Mouse (Mus musculus) kidney, postnatal 10 days (tissue): Measurements from ENCODE around the gene Prss53.
"Not testable (repeated sequence)": the region's sequence is repeated elsewhere in the genome, so short reads cannot be mapped to it uniquely, and the experiment has no call there.

Experiments
- DNase-seq: peaks from one replicate; pipeline ENCODE4 v3.0.0; 2021; ENCODE audit warnings: mixed read lengths

Gene Prss53

DNA sequence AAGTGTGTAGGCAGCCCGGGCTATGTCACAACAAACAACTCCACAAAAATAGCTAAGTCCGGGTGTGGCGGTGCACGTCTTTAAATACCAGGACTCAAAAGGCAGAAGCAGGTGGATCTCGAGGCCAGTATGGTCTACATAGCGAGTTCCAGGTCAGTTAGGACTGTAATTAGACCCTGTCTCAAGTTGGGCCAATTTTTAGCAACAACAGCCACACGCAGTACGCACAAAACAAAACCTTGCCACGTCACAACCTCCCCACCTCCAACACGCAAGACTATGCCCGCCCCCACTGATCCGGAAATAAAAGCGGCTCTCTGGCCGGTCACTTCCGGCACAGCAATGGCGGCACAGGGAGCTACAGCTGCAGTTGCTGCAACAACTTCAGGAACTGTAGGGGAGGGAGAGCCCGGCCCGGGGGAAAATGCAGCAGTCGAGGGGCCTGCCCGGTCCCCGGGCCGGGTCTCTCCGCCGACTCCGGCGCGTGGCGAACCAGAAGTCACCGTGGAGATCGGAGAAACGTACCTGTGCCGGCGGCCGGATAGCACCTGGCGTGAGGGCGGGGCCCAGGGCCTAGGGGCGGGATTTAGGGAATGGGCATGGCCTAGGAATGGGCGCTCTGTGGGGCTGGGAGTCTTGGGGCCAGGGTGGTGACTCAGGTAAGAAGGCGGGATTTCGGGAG lies 21.6 kb upstream of the Prss53 start, which contains the start of gene Kat8:
Kat8 (plus strand) TSS at position 327 of the 682 bp plus-strand sequence.
- peak; percentile 95 for DNase-seq

DNA sequence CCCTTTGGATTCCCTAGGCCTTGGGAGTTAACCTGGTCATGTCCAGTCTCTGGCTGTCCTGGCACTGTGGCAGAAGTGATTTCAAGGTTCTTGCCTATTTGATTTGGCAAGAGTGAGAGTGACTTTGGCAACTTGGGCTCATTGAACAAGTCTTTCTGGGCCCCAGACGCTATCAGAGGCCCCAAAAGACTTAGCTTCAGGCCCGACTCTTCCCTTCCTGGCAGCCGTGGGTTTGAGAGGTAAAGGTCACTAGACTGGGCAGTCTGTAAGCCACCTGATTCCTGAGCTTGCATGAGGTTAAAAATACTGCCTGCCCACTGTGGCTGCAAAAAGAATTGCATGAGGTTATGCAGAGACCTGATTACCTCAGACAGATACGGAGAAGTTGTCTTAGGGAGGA lies 17.9 kb upstream of the Prss53 start:
- DNase-seq = no peak

DNA sequence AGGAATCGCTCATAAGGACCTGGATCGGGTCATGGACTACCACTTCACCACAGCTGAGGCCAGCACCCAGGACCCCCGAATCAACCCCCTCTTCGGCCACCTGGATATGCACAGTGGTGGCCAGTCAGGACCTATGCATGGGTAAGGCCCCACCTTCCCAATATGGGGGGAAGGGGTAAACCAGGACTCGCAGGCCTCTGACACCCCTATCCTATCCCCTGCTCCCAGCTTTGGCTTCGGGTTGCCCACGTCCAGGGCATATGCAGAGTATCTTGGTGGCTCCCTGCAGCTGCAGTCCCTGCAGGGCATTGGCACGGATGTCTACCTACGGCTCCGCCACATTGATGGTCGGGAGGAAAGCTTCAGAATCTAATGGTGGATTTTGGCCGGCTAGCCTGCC lies 17.2 kb upstream of the Prss53 start:
- DNase-seq = no peak

DNA sequence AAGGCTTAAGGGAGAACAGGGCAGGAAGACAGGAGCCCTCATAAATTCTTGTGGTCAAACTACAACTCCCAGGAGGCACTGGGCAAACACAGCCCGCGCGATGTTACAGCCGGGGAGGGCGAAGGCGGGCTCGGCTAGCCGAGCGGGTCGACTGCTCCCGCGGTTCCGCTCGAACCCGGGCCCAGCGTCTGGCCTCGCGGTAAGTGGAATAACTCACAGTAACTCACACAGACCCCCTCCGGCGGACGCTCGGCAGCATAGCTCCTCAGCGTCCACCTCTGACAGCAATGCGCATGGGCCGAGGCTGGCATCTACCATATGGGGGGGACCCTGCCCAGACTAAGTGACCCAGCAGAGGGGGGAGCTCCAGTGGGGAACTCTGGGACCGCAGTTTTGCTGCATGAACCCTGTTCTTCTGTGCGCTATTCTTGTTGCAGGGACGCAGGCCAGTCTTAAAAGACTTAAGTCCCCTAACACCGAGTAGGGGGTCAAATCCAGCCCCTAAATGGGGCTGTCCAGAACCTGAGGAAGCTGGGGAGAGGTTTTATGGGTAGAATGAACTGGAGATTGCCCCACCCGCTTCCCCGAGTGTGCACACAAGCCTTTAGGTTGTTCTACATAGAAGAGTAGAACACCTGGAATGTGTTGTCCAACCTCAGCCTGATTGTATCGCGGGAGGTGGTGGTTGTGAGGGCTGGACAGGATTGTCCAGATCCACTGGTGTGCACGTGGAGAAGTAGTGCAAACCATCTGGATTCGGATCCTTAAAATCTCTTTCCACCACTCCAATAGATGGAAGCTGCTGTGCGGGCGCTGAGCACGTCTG lies 13.4 kb upstream of the Prss53 start, which contains the start of gene Bckdk:
Bckdk (plus strand) TSS at position 112 of the 826 bp plus-strand sequence.
- peak; percentile 88 for DNase-seq

DNA sequence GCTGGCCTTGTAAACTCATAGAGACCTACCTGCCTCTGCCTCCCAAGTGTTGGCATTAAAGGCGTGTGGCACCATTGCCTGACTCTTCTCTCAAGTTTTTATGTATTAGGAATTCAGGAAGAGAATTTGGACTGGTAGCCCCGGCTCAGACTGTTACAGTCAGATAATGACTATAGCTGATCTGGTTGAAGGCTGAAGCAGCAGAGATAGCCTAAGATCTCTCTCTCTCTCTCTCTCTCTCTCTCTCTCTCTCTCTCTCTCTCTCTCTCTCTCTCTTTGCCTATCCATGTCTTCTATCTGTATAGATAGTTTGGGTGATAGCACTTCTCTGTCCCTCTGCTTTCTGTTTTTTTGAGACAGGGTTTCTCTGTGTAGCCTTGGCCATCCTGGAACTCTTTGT lies 11.0 kb upstream of the Prss53 start:
- no peak for DNase-seq

DNA sequence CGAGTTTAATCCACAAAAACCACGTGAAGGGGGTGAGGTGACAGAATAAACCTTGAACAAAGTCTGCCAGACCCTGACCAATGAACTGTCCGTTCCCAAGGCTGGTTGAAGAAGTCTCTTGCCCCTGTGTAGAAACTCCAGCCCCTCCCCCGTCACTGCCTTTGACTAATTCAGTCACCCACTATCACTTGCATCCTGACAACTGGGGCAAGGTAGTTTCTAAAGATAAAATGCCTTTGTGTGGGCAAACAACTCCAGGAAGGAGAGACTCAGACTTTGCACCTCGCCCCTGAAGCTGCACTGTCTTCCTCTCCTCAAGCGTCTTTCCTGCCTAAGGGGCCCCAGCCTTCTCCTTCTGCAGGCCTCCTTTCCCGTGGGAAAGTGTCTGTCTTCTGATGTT lies 9.2 kb upstream of the Prss53 start:
- DNase-seq = no peak

DNA sequence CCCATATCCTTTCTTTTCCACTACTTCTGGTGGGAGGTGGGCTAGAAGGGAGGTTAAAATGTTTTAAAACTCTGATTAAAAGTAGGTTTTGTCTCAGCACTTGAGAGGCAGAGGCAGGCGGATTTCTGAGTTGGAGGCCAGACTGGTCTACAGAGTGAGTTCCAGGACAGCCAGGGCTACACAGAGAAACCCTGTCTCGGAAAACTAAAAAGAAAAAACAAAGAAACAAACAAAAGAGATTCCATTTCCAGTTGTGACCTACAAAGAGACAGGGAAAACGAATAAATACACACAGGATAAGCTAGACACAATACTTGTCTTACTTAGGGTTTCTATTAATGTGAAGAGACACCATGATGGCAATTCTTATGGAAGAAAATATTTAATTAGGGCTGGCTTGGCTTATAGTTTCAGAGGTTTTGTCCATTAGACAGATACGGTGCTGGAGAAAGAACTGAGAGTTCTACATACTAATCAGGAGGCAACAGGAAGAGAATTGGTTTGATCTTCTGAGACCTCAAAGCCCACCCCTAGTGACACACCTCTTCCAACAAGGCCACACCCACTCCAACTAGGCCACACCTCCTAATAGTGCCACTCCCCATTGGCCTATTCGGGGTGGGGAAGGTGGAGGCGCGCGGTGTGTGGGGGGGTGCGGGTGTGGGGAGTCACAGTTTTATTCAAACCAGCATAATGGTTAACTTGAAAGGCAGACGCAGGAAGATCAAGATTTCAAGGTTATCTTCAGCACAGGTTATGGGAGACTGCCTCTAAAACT lies 7.6 kb upstream of the Prss53 start:
- peak; percentile 52 for DNase-seq

DNA sequence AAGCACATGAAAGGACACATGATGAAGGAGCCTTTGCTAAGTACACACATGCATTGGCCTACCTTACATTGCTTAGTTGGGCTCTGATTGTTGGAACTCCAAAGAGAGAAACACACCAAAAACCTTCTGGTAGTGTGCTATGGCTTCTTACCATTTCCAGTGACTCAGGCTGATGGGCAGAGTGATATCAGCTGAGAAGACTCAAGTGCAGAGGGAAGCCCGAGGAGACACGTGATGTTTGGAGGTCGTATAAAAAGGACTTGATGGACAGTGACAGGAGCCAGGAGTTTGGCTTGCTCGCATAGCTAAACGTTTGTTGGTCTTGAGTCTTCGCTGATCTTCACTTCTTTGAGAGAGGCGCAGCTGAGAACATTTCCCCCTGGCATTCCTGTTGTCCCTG lies 6.8 kb upstream of the Prss53 start:
- DNase-seq = no peak

DNA sequence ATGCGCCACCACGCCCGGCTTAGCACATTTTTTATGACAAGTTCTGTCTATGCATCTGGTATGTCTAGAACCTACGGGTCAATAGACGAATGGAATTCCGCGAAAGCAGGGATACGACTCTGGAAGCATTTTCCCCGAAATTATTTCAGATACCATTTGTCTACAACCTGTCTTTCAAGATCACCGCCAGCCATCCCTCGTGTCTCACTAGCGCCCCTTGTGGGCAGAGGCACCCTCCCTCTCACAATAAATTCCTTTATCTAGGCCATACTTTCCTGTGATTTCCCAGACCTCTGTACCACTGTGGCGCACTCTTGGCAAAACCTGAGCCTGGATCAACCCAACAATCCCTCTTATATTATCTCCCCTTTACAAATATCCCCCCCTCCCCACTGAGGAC lies 5.6 kb upstream of the Prss53 start:
- DNase-seq = peak; percentile 77

DNA sequence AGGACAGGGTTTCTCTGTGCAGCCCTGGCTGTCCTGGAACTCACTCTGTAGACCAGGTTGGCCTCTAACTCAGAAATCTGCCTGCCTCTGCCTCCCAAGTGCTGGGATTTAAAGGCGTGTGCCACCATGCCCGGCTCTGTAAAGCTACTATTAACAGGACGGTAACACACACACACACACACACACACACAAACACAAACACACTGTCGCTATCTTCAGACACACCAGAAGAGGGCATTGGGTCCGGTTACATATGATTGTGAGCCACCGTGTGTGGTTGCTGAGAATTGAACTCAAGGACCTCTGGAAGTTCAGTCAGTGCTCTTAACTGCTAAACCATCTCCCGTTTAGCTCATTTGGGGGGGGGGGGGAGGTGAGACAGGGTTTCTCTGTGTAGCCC lies 5.1 kb upstream of the Prss53 start:
- not testable (repeated sequence) for DNase-seq

DNA sequence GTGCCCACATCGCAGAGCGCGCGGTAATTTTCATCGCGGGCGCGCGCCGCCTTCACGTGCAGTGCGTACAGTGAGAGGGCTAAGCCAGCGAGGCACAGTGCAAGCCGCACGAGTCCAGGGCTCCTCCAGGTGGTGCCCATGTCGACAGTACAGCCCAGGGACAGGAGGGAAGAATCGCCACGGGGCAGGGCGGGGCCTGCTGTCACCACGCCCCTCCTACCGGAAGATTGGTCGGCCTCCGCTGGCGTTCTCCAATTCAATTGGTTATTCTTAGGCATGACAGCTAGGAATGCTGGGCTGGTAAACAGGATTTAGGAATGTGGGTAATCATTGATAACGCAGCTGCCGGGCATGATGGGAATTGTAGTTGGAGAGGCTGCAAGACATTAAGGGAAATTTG lies 4.7 kb upstream of the Prss53 start, which contains the start of the genes Gm21974 and Vkorc1:
Gm21974 (minus strand) TSS at position 13 of the 400 bp plus-strand sequence.
Vkorc1 (minus strand) TSS at position 176 of the 400 bp plus-strand sequence.
- peak; percentile 98 for DNase-seq

DNA sequence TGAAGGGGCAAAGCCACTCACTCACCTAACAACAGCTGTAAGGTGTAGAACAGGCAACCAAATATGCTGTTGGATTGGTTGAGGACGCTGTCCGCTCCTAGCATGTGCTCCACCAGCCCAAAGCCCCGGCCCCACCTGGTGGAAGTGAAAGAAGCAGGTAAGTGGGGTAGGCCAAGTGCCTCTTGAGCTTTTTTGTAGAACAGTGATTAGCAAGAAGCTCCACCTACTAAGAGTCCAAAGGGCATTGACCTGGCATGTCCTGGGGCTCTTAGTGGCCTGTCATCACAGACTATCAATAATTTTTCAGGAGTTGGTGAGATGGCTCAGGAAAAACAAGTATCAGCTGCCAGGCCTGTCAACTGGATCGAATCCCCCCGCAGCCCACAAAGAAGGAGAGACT lies 3.7 kb upstream of the Prss53 start:
- no peak for DNase-seq

DNA sequence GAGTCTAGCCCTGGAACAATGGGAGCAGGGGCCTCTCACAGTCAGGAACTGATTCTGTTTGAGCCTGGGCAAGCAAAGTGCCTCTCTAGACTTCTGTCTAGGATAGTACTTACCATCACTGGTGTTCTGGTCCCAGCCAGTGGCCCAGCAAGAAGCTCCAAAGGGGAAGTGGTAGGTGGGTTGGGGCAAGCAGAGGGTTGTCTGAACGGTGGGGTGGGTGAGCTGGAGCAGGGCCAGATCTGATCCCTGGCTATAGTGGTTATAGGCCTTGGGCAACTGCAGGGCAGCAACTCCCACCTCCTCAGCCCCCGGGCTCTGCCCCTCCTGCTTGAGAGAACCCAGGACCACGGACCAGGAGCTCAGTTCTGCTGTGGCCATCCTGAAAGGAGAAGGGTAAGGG lies 1.9 kb downstream of the Prss53 start:
- no peak for DNase-seq

DNA sequence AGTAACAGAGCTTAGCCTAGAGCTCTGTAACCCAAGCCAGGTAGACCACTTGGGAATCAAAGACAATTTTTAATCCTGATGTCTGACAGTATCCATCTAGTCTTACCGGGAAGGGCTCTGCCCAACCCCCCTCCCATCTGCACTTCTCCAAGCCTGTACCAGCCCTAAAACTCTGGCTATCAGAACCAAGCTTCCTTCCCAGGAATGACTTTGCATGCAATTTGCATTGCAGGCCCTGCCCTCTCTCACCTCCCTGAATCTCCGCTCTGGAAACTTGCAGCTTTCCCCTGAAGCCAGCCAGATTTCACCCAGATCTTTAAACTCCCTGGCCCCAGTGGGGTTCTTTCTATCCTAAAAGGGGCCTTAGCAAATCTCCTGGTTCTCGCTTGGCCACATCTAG lies 3.0 kb downstream of the Prss53 start:
- DNase-seq = no peak

DNA sequence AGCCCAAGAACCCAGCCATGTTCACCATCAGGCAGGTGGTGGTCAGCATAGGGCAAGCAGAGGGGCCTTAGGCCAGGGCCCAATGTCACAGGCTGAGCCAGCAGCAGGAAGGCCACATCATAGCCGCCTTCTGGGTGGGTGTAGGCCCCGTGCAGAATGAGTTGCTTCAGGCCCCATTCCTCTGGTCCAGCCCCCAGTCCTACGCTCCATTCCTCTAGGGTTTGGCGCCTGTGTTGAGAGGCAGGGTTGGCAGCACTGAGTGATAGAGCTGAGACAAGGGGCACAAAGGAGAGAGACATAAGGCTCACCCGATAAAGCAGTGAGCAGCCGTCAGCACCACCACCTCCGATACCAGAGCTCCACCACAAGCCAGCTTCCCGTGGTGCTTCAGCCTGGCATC lies 3.6 kb downstream of the Prss53 start:
- no peak for DNase-seq

DNA sequence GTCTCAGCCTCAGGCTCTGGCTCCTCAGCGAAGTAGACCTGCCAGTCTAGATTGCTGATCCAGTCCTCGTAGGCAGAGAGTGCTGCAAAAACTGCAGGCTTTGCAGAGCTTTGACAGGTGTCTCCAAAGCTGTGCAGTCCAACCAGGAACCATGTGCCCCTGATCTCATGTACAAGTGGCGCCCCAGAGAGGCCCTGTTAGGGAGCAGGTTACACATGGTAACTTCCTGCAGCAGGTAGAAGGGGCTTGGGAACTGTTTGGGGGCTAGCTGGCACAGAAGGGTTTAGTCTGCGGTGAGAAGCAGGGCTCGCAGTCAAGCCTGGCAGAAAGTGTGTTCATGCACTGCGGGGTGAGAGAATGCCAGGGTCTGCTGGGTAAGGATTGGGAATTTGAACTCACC lies 4.2 kb downstream of the Prss53 start:
- DNase-seq = no peak

DNA sequence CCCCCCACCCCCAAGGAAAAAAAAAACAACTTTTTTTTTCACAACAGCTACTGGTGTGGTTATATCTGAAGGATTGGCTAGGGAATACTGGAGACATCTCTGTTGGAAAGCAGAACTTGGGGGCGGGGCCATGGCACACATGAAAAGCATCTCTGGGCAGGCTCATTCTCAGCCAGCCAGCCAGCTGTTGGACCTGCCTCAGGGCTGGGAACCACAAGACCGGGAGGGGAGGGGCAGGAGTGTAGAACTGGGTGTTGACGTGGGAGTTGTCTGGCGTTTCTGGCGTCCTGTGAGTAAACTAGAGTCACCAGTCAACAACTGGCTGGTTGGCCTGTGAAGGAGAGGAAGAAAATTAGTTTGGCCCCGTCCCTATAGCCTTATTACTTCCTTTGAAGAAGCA lies 4.8 kb downstream of the Prss53 start:
- DNase-seq = peak; percentile 77

DNA sequence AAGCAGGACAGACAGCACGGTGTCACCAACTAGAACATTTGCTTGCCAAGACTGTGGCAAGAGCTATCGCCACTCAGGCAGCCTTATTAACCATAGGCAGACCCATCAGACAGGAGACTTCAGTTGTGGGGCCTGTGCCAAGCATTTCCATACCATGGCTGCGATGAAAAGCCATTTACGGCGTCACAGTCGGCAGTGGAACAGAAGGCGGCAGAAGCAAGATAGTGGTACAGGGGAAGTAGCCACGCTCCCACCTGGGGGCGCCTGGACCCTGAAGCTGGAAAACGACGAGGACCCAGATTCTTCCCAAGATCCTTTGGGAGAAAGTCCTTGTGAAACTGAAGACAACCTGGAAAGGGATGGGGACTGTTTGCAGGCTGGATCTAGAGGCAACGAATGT lies 10.3 kb downstream of the Prss53 start:
- no peak for DNase-seq

DNA sequence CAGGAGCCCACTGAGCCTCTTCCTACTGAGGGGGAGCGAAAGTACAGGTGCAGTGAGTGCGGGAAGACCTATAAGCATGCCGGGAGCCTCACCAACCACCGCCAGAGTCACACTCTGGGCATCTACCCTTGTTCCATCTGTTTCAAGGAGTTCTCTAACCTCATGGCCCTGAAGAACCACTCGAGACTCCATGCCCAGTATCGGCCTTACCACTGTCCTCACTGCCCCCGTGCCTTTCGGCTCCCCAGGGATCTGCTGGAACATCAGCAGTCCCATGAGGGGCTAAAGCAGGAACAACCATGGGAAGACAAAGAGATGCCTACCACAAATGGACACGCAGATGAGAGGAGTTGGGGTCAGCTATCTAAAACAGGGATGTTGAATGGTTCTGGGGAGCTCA lies 11.5 kb downstream of the Prss53 start:
- DNase-seq = no peak

DNA sequence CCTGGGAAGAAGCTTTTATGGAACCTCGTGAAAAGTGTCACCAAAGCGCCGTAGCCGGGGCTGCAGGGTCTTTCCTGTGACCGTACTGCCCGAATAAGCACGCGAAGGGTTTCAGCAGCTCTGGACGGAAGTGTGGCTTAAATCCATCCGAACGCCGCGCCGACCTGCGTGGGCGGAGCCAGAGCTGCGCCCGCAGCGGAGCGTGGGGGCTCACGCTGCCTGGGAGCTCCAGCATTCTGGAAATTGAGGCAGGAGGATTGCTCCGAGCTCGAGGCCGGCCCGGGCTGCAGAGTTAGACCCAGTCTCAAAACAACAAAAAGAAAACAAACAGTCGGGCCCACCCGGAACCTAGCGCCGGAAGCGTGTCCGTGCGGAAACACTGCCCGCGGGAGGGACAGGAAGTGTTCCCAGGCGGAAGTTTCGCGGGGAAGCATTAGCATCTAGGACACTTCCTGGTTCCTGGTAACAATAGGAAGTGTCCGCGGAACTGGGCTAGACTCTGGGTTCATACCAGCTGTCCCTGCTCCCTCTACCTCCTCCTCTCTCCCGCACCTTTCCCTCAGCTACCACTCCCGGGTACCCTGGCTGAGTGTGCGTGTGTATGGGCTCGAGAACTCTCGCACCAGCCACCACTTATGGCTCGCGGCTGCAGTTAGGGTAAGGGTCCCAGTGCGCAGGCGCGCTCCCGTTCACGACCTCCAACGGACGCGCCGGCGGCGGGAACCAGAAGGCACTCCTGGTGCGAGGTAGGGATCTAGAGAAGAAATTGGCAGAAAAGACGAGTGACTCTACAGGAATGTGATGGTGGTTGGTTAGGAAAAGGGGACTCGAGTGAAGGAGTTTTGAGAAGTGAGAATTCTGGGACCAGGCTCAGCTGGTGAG lies 14.1 kb downstream of the Prss53 start, which contains the start of gene Zfp668:
Zfp668 (minus strand) TSS at position 362 of the 882 bp plus-strand sequence.
- DNase-seq = peak; percentile 95

DNA sequence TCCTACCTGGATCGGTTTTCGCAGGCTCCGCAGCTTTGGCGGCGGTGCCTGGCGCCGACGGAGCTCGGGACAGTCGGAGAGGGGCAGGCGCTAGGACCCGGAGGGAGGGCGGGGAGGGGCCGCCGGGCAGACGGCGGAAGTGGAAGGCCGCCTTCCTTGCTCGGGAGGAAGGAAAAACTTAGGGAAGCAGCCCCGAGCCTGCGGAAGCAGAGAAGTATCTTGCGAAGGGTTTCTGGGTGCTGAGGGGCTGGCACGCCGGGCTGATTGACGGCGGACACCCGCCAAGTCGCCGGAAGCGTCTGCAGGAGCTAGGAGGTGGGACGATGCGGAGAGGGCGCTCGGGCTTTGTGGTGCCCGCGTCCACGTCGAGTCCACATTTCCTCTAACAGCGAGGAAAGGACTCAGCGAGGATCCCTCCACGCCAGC lies 14.7 kb downstream of the Prss53 start, which contains the start of gene Zfp646:
Zfp646 (plus strand) TSS at position 181 of the 426 bp plus-strand sequence.
- peak; percentile 89 for DNase-seq

DNA sequence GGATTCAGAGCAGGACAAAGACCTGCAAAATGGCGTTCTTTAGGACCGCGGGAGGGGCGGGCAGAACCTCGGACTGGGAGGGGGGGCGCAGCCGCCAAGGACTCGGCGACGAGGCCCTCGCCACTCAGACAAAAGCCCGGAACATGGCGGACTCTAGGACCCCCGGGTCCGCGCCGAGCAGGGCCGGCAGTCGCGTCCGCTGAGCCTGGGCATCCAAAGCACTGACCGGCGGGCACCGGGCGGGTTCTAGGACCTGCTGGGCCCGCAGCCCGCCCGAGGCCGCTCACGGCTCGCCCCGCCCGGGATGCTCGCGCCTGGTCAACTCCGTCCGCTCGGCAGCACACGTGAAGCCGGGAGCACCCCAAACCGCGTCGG lies 15.2 kb downstream of the Prss53 start:
- DNase-seq = peak; percentile 97
